Mouse (Mus musculus): ENCODE measurements around the gene Mlx. TPM values are rescaled to one million over a fixed set of nuclear protein-coding genes. Genes with fewer than 3 reads are reported as not detected.

Gene Mlx
- polyA plus RNA-seq, 1 experiment from 2014 or later: 46.0 TPM

- no peak overlapping the region for H3K4me3 ChIP-seq (ENCODE audit: low read depth, low read length)
- H3K4me2 ChIP-seq (replicated peaks; ENCODE audit: low read depth, low read length): no peak overlapping the region
- 71% methylated on average over 10 of the region's 10 CpGs for WGBS
- peaks cover 16% of the 10 kb centered on the region for H3K4me1 ChIP-seq (ENCODE audit: control insufficient read depth, insufficient read depth, low read length)
- H3K27me3 ChIP-seq (ENCODE audit: control insufficient read depth, insufficient read depth, low read length): no peaks in the 10 kb centered on the region
- H3K9ac ChIP-seq (replicated peaks; ENCODE audit: low read depth, low read length): no peak overlapping the region
- peak overlapping the region; percentile 69 for H3K27ac ChIP-seq (ENCODE audit: low read length)
- H3K9me3 ChIP-seq (ENCODE audit: control insufficient read depth, low read depth, low read length): no peaks in the 10 kb centered on the region
- ATAC-seq (ENCODE audit: insufficient number of reproducible peaks, insufficient read depth, low FRiP score, low read depth): no peak
- peaks cover 20% of the 10 kb centered on the region for H3K36me3 ChIP-seq (ENCODE audit: control insufficient read depth, insufficient read depth, low read length)
Observed at GRCm38 (mm10) chr11:101052751-101053473, 34.2 kb upstream of the Mlx start.

- 97% methylated on average over 1 of the region's 1 CpGs for WGBS
- Histone ChIP-seq H3K9me3 (ENCODE audit: control insufficient read depth, low read depth, low read length) (no peaks in the 10 kb centered on the region), H3K4me1 (ENCODE audit: control insufficient read depth, insufficient read depth, low read length) (peaks cover 22% of the 10 kb centered on the region), H3K36me3 (ENCODE audit: control insufficient read depth, insufficient read depth, low read length) (peaks cover 9% of the 10 kb centered on the region), H3K27ac (ENCODE audit: low read length) (no peak overlapping the region), H3K9ac (replicated peaks; ENCODE audit: low read depth, low read length) (no peak overlapping the region), H3K4me2 (replicated peaks; ENCODE audit: low read depth, low read length) (no peak overlapping the region), H3K4me3 (ENCODE audit: low read depth, low read length) (no peak overlapping the region), H3K27me3 (ENCODE audit: control insufficient read depth, insufficient read depth, low read length) (no peaks in the 10 kb centered on the region)
- no peak for ATAC-seq (ENCODE audit: insufficient number of reproducible peaks, insufficient read depth, low FRiP score, low read depth)
Observed at GRCm38 (mm10) chr11:101053974-101054373, 33.1 kb upstream of the Mlx start.

GRCm38 (mm10) chr11:101055418-101055817 lies 31.7 kb upstream of the Mlx start:
- 78% methylated on average over 14 of the region's 14 CpGs for WGBS
- no peak overlapping the region for H3K4me3 ChIP-seq (ENCODE audit: low read depth, low read length)
- H3K9me3 ChIP-seq (ENCODE audit: control insufficient read depth, low read depth, low read length): no peaks in the 10 kb centered on the region
- no peak overlapping the region for H3K4me2 ChIP-seq (replicated peaks; ENCODE audit: low read depth, low read length)
- peaks cover 4% of the 10 kb centered on the region for H3K36me3 ChIP-seq (ENCODE audit: control insufficient read depth, insufficient read depth, low read length)
- no peaks in the 10 kb centered on the region for H3K27me3 ChIP-seq (ENCODE audit: control insufficient read depth, insufficient read depth, low read length)
- ATAC-seq (ENCODE audit: insufficient number of reproducible peaks, insufficient read depth, low FRiP score, low read depth): no peak
- H3K4me1 ChIP-seq (ENCODE audit: control insufficient read depth, insufficient read depth, low read length): peaks cover 33% of the 10 kb centered on the region
- H3K27ac ChIP-seq (ENCODE audit: low read length): no peak overlapping the region
- no peak overlapping the region for H3K9ac ChIP-seq (replicated peaks; ENCODE audit: low read depth, low read length)

GRCm38 (mm10) chr11:101056885-101057284 lies 30.2 kb upstream of the Mlx start:
- Histone ChIP-seq H3K36me3 (ENCODE audit: control insufficient read depth, insufficient read depth, low read length) (no peaks in the 10 kb centered on the region; the same call in 1 of the 2 replicates), H3K9me3 (ENCODE audit: control insufficient read depth, low read depth, low read length) (no peaks in the 10 kb centered on the region), H3K4me3 (ENCODE audit: low read depth, low read length) (no peak overlapping the region), H3K9ac (replicated peaks; ENCODE audit: low read depth, low read length) (no peak overlapping the region; the same call in 1 of the 2 replicates), H3K4me2 (replicated peaks; ENCODE audit: low read depth, low read length) (no peak overlapping the region), H3K4me1 (ENCODE audit: control insufficient read depth, insufficient read depth, low read length) (peaks cover 45% of the 10 kb centered on the region), H3K27ac (ENCODE audit: low read length) (peak overlapping the region; percentile 92), H3K27me3 (ENCODE audit: control insufficient read depth, insufficient read depth, low read length) (no peaks in the 10 kb centered on the region)
- ATAC-seq (ENCODE audit: insufficient number of reproducible peaks, insufficient read depth, low FRiP score, low read depth): peak; percentile 65
- WGBS: 10% methylated on average over 8 of the region's 8 CpGs

DNA sequence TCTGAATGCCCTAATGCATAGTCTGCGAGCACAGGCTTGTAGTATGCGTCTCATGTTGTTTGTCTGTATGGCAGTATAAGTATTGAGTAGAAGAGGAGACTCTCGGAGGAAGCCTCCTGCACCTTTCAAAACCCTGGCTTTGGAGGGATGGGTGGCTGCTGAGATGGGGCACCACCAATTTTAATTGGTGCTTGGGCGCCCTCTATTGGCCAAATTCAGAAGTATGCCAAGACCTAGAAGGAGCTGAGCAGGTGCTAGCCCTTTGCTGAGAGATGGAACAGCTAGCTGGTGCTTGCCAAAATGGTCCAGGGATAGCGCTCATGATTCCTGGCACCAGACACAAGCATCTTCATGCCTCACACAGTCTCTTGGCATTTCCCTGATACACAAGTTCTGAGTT lies 29.2 kb upstream of the Mlx start:
- no peaks in the 10 kb centered on the region for H3K27me3 ChIP-seq (ENCODE audit: control insufficient read depth, insufficient read depth, low read length)
- no peaks in the 10 kb centered on the region for H3K9me3 ChIP-seq (ENCODE audit: control insufficient read depth, low read depth, low read length)
- H3K4me2 ChIP-seq (replicated peaks; ENCODE audit: low read depth, low read length): no peak overlapping the region
- peak overlapping the region; percentile 92; the same call in 1 of the 2 replicates for H3K27ac ChIP-seq (ENCODE audit: low read length)
- no peak overlapping the region for H3K4me3 ChIP-seq (ENCODE audit: low read depth, low read length)
- no peak for ATAC-seq (ENCODE audit: insufficient number of reproducible peaks, insufficient read depth, low FRiP score, low read depth)
- WGBS: 30% methylated on average over 5 of the region's 5 CpGs
- peaks cover 51% of the 10 kb centered on the region for H3K4me1 ChIP-seq (ENCODE audit: control insufficient read depth, insufficient read depth, low read length)
- H3K9ac ChIP-seq (replicated peaks; ENCODE audit: low read depth, low read length): no peak overlapping the region
- peaks cover 2% of the 10 kb centered on the region; the same call in 1 of the 2 replicates for H3K36me3 ChIP-seq (ENCODE audit: control insufficient read depth, insufficient read depth, low read length)

DNA sequence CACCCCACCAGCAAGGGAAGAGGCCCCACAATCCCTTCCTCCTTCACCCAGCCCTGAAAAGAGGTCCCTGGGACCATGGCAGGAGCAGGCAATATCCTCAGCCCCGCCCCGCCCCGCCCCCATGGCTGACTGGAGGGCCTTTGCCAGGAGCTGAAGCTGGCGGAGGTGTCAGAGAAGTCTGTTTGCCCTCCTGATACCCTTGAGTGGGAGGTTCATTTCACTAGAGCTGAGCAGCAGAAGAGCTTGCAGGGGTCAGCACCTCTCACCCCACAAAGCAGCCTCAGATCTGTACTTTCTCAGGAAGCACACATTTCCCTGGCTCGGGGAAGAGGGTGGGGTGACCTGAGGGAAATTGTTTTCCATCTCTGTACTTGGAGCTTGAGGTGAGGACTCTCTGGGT lies 28.4 kb upstream of the Mlx start:
- Histone ChIP-seq H3K9me3 (ENCODE audit: control insufficient read depth, low read depth, low read length) (no peaks in the 10 kb centered on the region), H3K4me3 (ENCODE audit: low read depth, low read length) (no peak overlapping the region), H3K4me2 (replicated peaks; ENCODE audit: low read depth, low read length) (no peak overlapping the region), H3K27me3 (ENCODE audit: control insufficient read depth, insufficient read depth, low read length) (no peaks in the 10 kb centered on the region), H3K36me3 (ENCODE audit: control insufficient read depth, insufficient read depth, low read length) (peaks cover 2% of the 10 kb centered on the region; the same call in 1 of the 2 replicates), H3K4me1 (ENCODE audit: control insufficient read depth, insufficient read depth, low read length) (peaks cover 59% of the 10 kb centered on the region), H3K9ac (replicated peaks; ENCODE audit: low read depth, low read length) (no peak overlapping the region), H3K27ac (ENCODE audit: low read length) (peak overlapping the region; percentile 66; the same call in 1 of the 2 replicates)
- 49% methylated on average over 5 of the region's 5 CpGs for WGBS
- ATAC-seq (ENCODE audit: insufficient number of reproducible peaks, insufficient read depth, low FRiP score, low read depth): no peak

- Histone ChIP-seq H3K27ac (ENCODE audit: low read length) (peak overlapping the region; percentile 86), H3K9me3 (ENCODE audit: control insufficient read depth, low read depth, low read length) (no peaks in the 10 kb centered on the region), H3K36me3 (ENCODE audit: control insufficient read depth, insufficient read depth, low read length) (peaks cover 2% of the 10 kb centered on the region; the same call in 1 of the 2 replicates), H3K27me3 (ENCODE audit: control insufficient read depth, insufficient read depth, low read length) (no peaks in the 10 kb centered on the region), H3K4me3 (ENCODE audit: low read depth, low read length) (no peak overlapping the region), H3K4me1 (ENCODE audit: control insufficient read depth, insufficient read depth, low read length) (peaks cover 65% of the 10 kb centered on the region), H3K4me2 (replicated peaks; ENCODE audit: low read depth, low read length) (no peak overlapping the region), H3K9ac (replicated peaks; ENCODE audit: low read depth, low read length) (no peak overlapping the region)
- no peak for ATAC-seq (ENCODE audit: insufficient number of reproducible peaks, insufficient read depth, low FRiP score, low read depth)
- 86% methylated on average over 10 of the region's 10 CpGs for WGBS
Observed at GRCm38 (mm10) chr11:101059473-101059872, 27.6 kb upstream of the Mlx start.

DNA sequence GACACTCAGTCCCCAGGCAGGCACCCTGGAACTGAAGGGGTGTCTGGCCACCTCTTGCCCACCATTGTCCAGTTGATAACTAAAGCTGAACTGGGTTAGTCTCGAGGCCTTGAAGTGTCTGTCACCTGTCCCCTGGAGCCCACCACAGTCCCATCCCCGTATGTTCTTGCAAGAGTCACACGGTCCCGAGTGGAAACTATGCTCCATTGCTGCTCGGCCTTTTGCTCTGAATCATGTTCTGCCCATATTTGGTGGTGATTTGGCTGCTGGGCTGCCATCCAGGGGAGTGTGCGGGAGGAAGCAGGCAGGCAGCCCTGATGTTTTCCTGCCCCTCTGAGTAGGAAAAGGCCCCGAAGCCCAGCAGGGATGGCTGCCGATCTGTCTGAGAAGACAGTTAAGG lies 27.0 kb upstream of the Mlx start:
- no peak overlapping the region for H3K4me2 ChIP-seq (replicated peaks; ENCODE audit: low read depth, low read length)
- peaks cover 65% of the 10 kb centered on the region for H3K4me1 ChIP-seq (ENCODE audit: control insufficient read depth, insufficient read depth, low read length)
- ATAC-seq (ENCODE audit: insufficient number of reproducible peaks, insufficient read depth, low FRiP score, low read depth): no peak

More for the DNA sequence above, 27.0 kb upstream of the Mlx start:
- 33% methylated on average over 8 of the region's 8 CpGs for WGBS
- no peak overlapping the region for H3K9ac ChIP-seq (replicated peaks; ENCODE audit: low read depth, low read length)
- no peaks in the 10 kb centered on the region for H3K27me3 ChIP-seq (ENCODE audit: control insufficient read depth, insufficient read depth, low read length)
- H3K9me3 ChIP-seq (ENCODE audit: control insufficient read depth, low read depth, low read length): no peaks in the 10 kb centered on the region
- peak overlapping the region; percentile 86 for H3K27ac ChIP-seq (ENCODE audit: low read length)
- H3K36me3 ChIP-seq (ENCODE audit: control insufficient read depth, insufficient read depth, low read length): peaks cover 2% of the 10 kb centered on the region; the same call in 1 of the 2 replicates
- H3K4me3 ChIP-seq (ENCODE audit: low read depth, low read length): no peak overlapping the region
